Mouse (Mus musculus): Measurements from ENCODE around the gene Mef2c. TPM values are rescaled to one million over a fixed set of nuclear protein-coding genes. Genes with fewer than 3 reads are reported as not detected.

Mef2c gene
- polyA plus RNA-seq, 1 experiment from 2014 or later, result 53.3 TPM

DNA sequence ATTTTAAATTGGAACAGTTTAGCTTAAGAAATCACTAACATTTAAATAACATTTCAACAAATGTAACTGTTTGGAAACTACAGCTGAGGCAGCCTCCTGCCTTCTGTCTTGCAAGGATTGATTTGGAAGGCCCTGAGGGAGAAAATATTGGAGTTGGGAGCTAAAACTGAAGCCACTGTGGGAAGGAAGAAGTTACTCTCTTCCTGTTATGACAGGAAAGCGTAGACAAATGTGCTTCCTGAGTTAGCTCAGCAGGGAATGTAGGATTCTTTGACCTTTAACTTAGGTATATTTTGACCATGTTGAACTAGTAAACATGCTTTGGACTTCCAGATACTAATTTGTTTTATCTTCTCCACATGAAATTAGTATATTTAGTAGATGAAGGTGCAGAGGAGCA is 78.7 kb downstream of the Mef2c start:
- Histone ChIP-seq H3K36me3 (ENCODE audit: control insufficient read depth, insufficient read depth, low read length) (no peaks in the 10 kb centered on the region), H3K27me3 (ENCODE audit: control insufficient read depth, insufficient read depth, low read length) (no peaks in the 10 kb centered on the region), H3K4me3 (ENCODE audit: low read depth, low read length) (no peak overlapping the region), H3K27ac (ENCODE audit: low read length) (no peak overlapping the region), H3K9ac (replicated peaks; ENCODE audit: low read depth, low read length) (no peak overlapping the region), H3K4me2 (replicated peaks; ENCODE audit: low read depth, low read length) (no peak overlapping the region), H3K9me3 (ENCODE audit: control insufficient read depth, low read depth, low read length) (no peaks in the 10 kb centered on the region), H3K4me1 (ENCODE audit: control insufficient read depth, insufficient read depth, low read length) (no peaks in the 10 kb centered on the region)
- ATAC-seq (ENCODE audit: insufficient number of reproducible peaks, insufficient read depth, low FRiP score, low read depth), result no peak
- WGBS, result 94% methylated on average over 1 of the region's 1 CpGs

DNA sequence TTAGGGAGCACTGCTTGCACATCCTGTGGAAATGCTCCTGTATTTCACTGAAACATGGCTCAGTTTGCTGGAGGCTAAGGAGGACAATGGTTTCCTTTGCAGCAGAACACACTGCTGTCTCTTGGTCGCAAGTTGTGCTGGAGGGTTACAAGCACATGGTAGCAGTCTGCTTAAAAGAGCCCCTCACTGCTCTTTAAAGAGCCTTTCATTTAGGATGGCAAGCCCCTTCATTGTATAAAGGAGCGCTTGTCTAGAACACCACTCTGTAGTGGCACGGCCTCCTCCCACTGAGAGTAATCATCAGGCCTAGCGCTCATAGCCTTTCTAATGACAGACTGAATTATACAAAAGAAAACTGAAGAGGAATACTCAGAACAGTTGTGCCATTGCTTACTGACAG is 80.0 kb downstream of the Mef2c start:
- Histone ChIP-seq H3K9ac (replicated peaks; ENCODE audit: low read depth, low read length) (no peak overlapping the region), H3K9me3 (ENCODE audit: control insufficient read depth, low read depth, low read length) (no peaks in the 10 kb centered on the region), H3K36me3 (ENCODE audit: control insufficient read depth, insufficient read depth, low read length) (no peaks in the 10 kb centered on the region), H3K4me1 (ENCODE audit: control insufficient read depth, insufficient read depth, low read length) (no peaks in the 10 kb centered on the region), H3K27me3 (ENCODE audit: control insufficient read depth, insufficient read depth, low read length) (no peaks in the 10 kb centered on the region), H3K4me3 (ENCODE audit: low read depth, low read length) (no peak overlapping the region), H3K27ac (ENCODE audit: low read length) (no peak overlapping the region), H3K4me2 (replicated peaks; ENCODE audit: low read depth, low read length) (no peak overlapping the region)
- no peak for ATAC-seq (ENCODE audit: insufficient number of reproducible peaks, insufficient read depth, low FRiP score, low read depth)
- WGBS, result 87% methylated on average over 4 of the region's 4 CpGs

DNA sequence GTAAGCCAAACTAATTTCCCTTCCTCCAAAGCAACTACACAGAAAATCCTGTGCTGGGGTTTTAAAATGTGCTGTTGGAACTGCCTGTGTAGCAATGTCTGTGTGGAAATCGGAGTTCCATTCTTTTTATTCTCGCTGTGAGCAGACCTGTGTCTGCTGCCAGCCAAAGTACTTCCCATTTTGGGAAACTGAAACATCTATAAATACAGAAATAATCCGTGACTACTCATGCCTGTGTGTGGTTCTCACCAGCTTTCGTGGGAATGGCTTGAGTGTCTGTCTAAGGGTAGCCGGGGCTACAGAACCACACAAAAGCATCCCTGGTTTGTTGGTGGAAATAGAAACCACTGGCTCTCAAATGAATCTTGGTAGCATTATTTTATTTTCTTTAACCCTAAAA is 81.5 kb downstream of the Mef2c start:
- no peak overlapping the region for H3K4me3 ChIP-seq (ENCODE audit: low read depth, low read length)
- H3K9me3 ChIP-seq (ENCODE audit: control insufficient read depth, low read depth, low read length), result no peaks in the 10 kb centered on the region
- WGBS, result 69% methylated on average over 5 of the region's 5 CpGs
- H3K4me2 ChIP-seq (replicated peaks; ENCODE audit: low read depth, low read length), result no peak overlapping the region
- H3K4me1 ChIP-seq (ENCODE audit: control insufficient read depth, insufficient read depth, low read length), result no peaks in the 10 kb centered on the region
- no peak for ATAC-seq (ENCODE audit: insufficient number of reproducible peaks, insufficient read depth, low FRiP score, low read depth)
- no peak overlapping the region for H3K27ac ChIP-seq (ENCODE audit: low read length)
- H3K27me3 ChIP-seq (ENCODE audit: control insufficient read depth, insufficient read depth, low read length), result no peaks in the 10 kb centered on the region
- no peak overlapping the region for H3K9ac ChIP-seq (replicated peaks; ENCODE audit: low read depth, low read length)
- no peaks in the 10 kb centered on the region for H3K36me3 ChIP-seq (ENCODE audit: control insufficient read depth, insufficient read depth, low read length)

DNA sequence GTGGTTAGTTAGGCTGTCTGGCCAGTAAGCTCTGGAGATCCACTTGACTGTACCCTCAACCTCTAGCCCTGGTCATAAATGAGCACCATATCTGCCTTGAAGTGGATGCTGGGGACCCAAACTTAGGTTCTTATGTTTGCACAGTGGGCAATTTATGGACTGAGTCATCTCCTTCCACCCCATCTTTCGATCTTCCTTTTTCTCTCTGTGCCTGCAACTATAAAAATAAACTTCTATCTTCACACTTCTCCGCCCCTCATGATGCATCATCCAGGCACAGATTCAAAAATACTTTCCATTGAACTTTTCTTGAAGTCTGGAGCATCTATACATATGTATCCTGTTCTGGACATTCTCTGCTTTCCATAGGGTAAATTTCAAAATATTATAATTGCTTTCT is 84.4 kb downstream of the Mef2c start:
- no peak overlapping the region for H3K4me3 ChIP-seq (ENCODE audit: low read depth, low read length)
- WGBS, result 84% methylated on average over 2 of the region's 2 CpGs
- no peaks in the 10 kb centered on the region for H3K9me3 ChIP-seq (ENCODE audit: control insufficient read depth, low read depth, low read length)
- ATAC-seq (ENCODE audit: insufficient number of reproducible peaks, insufficient read depth, low FRiP score, low read depth), result no peak
- no peak overlapping the region for H3K27ac ChIP-seq (ENCODE audit: low read length)
- no peaks in the 10 kb centered on the region; the same call in 1 of the 2 replicates for H3K36me3 ChIP-seq (ENCODE audit: control insufficient read depth, insufficient read depth, low read length)
- H3K27me3 ChIP-seq (ENCODE audit: control insufficient read depth, insufficient read depth, low read length), result no peaks in the 10 kb centered on the region
- no peaks in the 10 kb centered on the region for H3K4me1 ChIP-seq (ENCODE audit: control insufficient read depth, insufficient read depth, low read length)
- H3K4me2 ChIP-seq (replicated peaks; ENCODE audit: low read depth, low read length), result no peak overlapping the region
- H3K9ac ChIP-seq (replicated peaks; ENCODE audit: low read depth, low read length), result no peak overlapping the region

DNA sequence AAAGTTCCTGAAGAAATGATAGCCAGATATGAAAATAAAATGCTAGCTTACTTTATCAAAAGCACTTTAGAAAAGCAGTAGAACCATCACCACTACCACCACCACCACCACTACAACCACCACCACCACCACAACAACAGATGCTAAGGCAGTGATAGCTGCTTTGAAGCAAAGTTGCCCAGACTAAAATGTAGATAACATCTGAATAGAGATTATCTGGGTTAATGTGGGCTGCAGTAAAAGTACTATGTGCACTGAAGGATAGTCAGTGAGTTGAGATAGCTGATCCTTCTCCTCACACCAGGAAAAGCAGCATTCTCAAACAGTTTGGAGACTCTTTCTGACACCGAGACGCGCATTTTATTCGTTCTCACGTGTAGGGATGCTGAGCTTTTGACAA is 87.1 kb downstream of the Mef2c start:
- H3K27me3 ChIP-seq (ENCODE audit: control insufficient read depth, insufficient read depth, low read length), result no peaks in the 10 kb centered on the region
- WGBS, result 91% methylated on average over 5 of the region's 5 CpGs
- H3K4me1 ChIP-seq (ENCODE audit: control insufficient read depth, insufficient read depth, low read length), result no peaks in the 10 kb centered on the region
- H3K4me3 ChIP-seq (ENCODE audit: low read depth, low read length), result no peak overlapping the region
- H3K27ac ChIP-seq (ENCODE audit: low read length), result no peak overlapping the region
- H3K9me3 ChIP-seq (ENCODE audit: control insufficient read depth, low read depth, low read length), result no peaks in the 10 kb centered on the region
- no peak overlapping the region for H3K4me2 ChIP-seq (replicated peaks; ENCODE audit: low read depth, low read length)
- ATAC-seq (ENCODE audit: insufficient number of reproducible peaks, insufficient read depth, low FRiP score, low read depth), result no peak
- H3K36me3 ChIP-seq (ENCODE audit: control insufficient read depth, insufficient read depth, low read length), result no peaks in the 10 kb centered on the region; the same call in 1 of the 2 replicates
- no peak overlapping the region for H3K9ac ChIP-seq (replicated peaks; ENCODE audit: low read depth, low read length)

DNA sequence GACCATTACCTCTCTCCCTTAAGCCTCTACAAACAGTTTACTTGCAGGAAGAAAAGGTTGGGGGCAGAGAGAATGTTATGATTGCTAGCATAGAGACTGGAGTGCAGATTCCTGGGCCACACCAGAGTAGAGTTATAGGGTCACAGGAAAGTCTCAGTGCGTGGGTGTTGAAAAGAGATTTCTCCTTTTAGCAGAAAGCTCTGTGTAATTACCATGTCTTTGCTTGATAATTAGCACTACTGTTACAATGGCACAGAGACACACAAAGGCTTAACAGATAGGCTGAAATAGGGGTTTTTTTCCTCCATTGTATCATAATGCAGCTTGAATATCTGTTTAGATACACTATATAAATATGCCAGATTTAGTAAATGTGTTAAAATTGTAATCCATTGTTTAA is 91.6 kb downstream of the Mef2c start:
- WGBS, result 63% methylated on average over 1 of the region's 1 CpGs
- Histone ChIP-seq H3K4me2 (replicated peaks; ENCODE audit: low read depth, low read length) (no peak overlapping the region), H3K9ac (replicated peaks; ENCODE audit: low read depth, low read length) (no peak overlapping the region), H3K36me3 (ENCODE audit: control insufficient read depth, insufficient read depth, low read length) (no peaks in the 10 kb centered on the region; the same call in 1 of the 2 replicates), H3K4me1 (ENCODE audit: control insufficient read depth, insufficient read depth, low read length) (no peaks in the 10 kb centered on the region), H3K4me3 (ENCODE audit: low read depth, low read length) (no peak overlapping the region), H3K27ac (ENCODE audit: low read length) (no peak overlapping the region), H3K9me3 (ENCODE audit: control insufficient read depth, low read depth, low read length) (no peaks in the 10 kb centered on the region), H3K27me3 (ENCODE audit: control insufficient read depth, insufficient read depth, low read length) (no peaks in the 10 kb centered on the region)
- ATAC-seq (ENCODE audit: insufficient number of reproducible peaks, insufficient read depth, low FRiP score, low read depth), result no peak

DNA sequence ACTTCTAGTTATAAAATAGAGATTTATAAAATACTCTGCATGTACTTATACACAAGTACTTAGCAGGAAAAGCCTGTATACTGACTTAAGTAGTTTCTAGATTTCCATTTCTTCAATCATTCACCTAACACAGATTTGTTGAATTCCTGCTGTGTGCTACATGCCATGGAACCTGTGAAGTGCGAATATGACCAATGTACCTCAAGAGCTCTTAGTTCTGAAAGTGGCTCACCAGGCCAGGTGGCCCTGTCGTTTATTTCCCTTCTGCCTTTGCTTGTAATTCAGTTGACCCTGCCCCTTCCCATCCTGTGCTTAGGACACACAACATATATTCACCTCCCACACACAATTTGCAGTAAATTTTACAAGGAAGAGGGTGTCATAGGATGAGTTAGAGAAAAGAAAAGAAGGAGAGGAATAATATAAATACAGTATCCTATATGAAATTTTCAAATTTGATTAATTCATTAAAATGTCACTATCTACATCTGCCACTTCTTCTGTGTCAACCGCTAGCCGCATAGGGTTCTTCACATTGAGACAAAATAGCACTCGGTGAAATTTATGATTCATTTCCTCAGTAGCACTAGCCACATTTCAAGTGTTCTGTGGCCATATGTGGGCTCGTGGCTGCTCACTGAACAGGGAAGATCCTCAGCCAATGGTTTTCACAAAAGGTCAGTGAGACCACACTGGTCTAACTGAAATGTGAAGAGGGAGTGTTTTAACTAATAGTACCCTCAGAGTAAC is 93.3 kb downstream of the Mef2c start:
- no peak overlapping the region for H3K4me2 ChIP-seq (replicated peaks; ENCODE audit: low read depth, low read length)
- H3K9ac ChIP-seq (replicated peaks; ENCODE audit: low read depth, low read length), result no peak overlapping the region
- WGBS, result 79% methylated on average over 6 of the region's 6 CpGs

DNA sequence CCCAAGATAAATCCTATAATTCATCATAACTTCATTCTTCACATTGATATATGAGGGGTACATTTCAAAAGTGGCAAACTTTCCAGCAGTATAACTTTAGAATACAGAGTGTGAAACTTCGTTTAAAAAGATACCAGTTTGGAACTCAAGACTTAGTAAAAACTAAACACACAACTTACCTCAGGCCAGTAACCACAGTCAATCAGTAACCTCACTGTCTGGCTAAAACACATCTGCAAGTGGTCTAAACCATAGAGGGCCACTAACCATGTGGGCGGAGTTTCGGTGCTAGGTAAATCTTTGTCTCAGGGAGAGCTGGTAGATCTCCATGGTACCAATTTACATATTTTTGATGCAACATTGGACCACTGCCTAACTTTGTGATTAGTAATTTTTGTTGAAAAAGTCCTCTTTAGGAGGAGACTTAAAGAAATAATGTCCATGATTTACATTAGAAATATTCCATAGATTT is 93.9 kb downstream of the Mef2c start:
- Histone ChIP-seq H3K4me1 (ENCODE audit: control insufficient read depth, insufficient read depth, low read length) (no peaks in the 10 kb centered on the region), H3K9me3 (ENCODE audit: control insufficient read depth, low read depth, low read length) (no peaks in the 10 kb centered on the region), H3K4me3 (ENCODE audit: low read depth, low read length) (no peak overlapping the region), H3K4me2 (replicated peaks; ENCODE audit: low read depth, low read length) (no peak overlapping the region), H3K27me3 (ENCODE audit: control insufficient read depth, insufficient read depth, low read length) (no peaks in the 10 kb centered on the region), H3K27ac (ENCODE audit: low read length) (no peak overlapping the region), H3K9ac (replicated peaks; ENCODE audit: low read depth, low read length) (no peak overlapping the region), H3K36me3 (ENCODE audit: control insufficient read depth, insufficient read depth, low read length) (no peaks in the 10 kb centered on the region; the same call in 1 of the 2 replicates)
- no peak for ATAC-seq (ENCODE audit: insufficient number of reproducible peaks, insufficient read depth, low FRiP score, low read depth)
- 91% methylated on average over 3 of the region's 3 CpGs for WGBS

More for the DNA sequence above, 93.3 kb downstream of the Mef2c start:
- H3K4me1 ChIP-seq (ENCODE audit: control insufficient read depth, insufficient read depth, low read length), result no peaks in the 10 kb centered on the region
- H3K4me3 ChIP-seq (ENCODE audit: low read depth, low read length), result no peak overlapping the region
- no peak overlapping the region for H3K27ac ChIP-seq (ENCODE audit: low read length)
- H3K9me3 ChIP-seq (ENCODE audit: control insufficient read depth, low read depth, low read length), result no peaks in the 10 kb centered on the region
- ATAC-seq (ENCODE audit: insufficient number of reproducible peaks, insufficient read depth, low FRiP score, low read depth), result no peak
- H3K27me3 ChIP-seq (ENCODE audit: control insufficient read depth, insufficient read depth, low read length), result no peaks in the 10 kb centered on the region
- no peaks in the 10 kb centered on the region; the same call in 1 of the 2 replicates for H3K36me3 ChIP-seq (ENCODE audit: control insufficient read depth, insufficient read depth, low read length)

DNA sequence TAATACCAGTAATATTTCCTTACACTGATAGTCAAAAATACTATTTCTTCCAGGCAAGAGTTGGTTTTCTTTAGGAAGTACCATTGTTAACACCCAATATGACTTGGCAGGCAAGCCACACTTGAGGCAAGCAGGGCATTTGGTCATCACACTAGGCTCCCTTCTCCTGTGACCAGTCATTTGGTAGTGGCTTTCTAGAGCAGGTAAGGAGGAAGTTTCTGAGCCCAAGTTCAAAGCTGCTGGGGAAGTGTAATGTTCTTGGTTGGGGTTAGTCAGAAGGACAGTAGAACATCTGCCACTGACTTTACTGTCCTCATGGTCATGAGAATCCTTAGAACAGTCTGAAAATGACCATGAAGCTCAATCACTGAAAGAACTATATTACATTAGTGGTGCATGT is 96.5 kb downstream of the Mef2c start:
- no peak overlapping the region for H3K27ac ChIP-seq (ENCODE audit: low read length)

More for the DNA sequence above, 96.5 kb downstream of the Mef2c start:
- Histone ChIP-seq H3K4me1 (ENCODE audit: control insufficient read depth, insufficient read depth, low read length) (0 out of 2 replicates have a peak, but pooled peaks cover 7% of the 10 kb centered on the region), H3K27me3 (ENCODE audit: control insufficient read depth, insufficient read depth, low read length) (no peaks in the 10 kb centered on the region), H3K4me3 (ENCODE audit: low read depth, low read length) (no peak overlapping the region), H3K9me3 (ENCODE audit: control insufficient read depth, low read depth, low read length) (no peaks in the 10 kb centered on the region), H3K36me3 (ENCODE audit: control insufficient read depth, insufficient read depth, low read length) (no peaks in the 10 kb centered on the region), H3K4me2 (replicated peaks; ENCODE audit: low read depth, low read length) (no peak overlapping the region), H3K9ac (replicated peaks; ENCODE audit: low read depth, low read length) (no peak overlapping the region)
- ATAC-seq (ENCODE audit: insufficient number of reproducible peaks, insufficient read depth, low FRiP score, low read depth), result no peak

Data from stomach, embryonic 14.5 days (tissue).